Mouse (Mus musculus) midbrain, embryonic 15.5 days (tissue): Measurements from ENCODE around the gene Prss38. TPM values are rescaled to one million over a fixed set of nuclear protein-coding genes. Genes with fewer than 3 reads are reported as not detected.

ENCODE experiments used
- microRNA-seq: library from miRNA; unstranded; fragments of <30 nt; microRNA quantifications from one replicate; pipeline ENCODE4, GENCODE M21; 2016
- polyA plus RNA-seq: library from polyadenylated mRNA; unstranded; fragments of >200 nt; fragmentation: Nextera tagmentation; extraction: Ambion mirVana; gene quantifications from 2 replicates; pipeline ENCODE4 v1.2.1, GENCODE M21; 2015

The Prss38 gene
- polyA plus RNA-seq, 1 experiment from 2014 or later, result 0.18 TPM

Small RNAs within 50 kb of the gene (microRNA-seq; reads per million reads assigned to microRNA genes)
- not detected for gene Gm24756

Other genes with a start within 250 kb of the Prss38 start
- 0.28 and 0.38 TPM in 2 replicates for gene Obscn, start 239.3 kb downstream of the Prss38 start, polyA plus RNA-seq
- 7.2 and 8.7 TPM in 2 replicates for gene Iba57, start 211.9 kb downstream of the Prss38 start, polyA plus RNA-seq
- 0.13 and 0.28 TPM in 2 replicates for gene Gjc2, start 192.4 kb downstream of the Prss38 start, polyA plus RNA-seq
- 232 and 257 TPM in 2 replicates for gene Guk1, start 183.4 kb downstream of the Prss38 start, polyA plus RNA-seq
- gene Mrpl55, start 173.2 kb downstream of the Prss38 start, polyA plus RNA-seq, result 89.8 and 93.2 TPM in 2 replicates
- gene 2310033P09Rik, start 167.3 kb downstream of the Prss38 start, polyA plus RNA-seq, result 24.3 and 27.7 TPM in 2 replicates
- 645 TPM in 2 replicates for gene Arf1, start 147.4 kb downstream of the Prss38 start, polyA plus RNA-seq
- gene Wnt3a, start 84.9 kb downstream of the Prss38 start, polyA plus RNA-seq, result 0.43 and 0.61 TPM in 2 replicates
- 3.8 and 3.9 TPM in 2 replicates for gene Wnt9a, start 68.7 kb downstream of the Prss38 start, polyA plus RNA-seq
- gene Jmjd4, start 74.4 kb upstream of the Prss38 start, polyA plus RNA-seq, result 19.2 and 20.5 TPM in 2 replicates
- gene Snap47, start 75.5 kb upstream of the Prss38 start, polyA plus RNA-seq, result 539 and 549 TPM in 2 replicates
- 13.8 and 15.4 TPM in 2 replicates for gene Zfp867, start 96.8 kb upstream of the Prss38 start, polyA plus RNA-seq
- 15.0 and 16.3 TPM in 2 replicates for gene Zkscan17, start 151.1 kb upstream of the Prss38 start, polyA plus RNA-seq
- 0.18 TPM in 1 of 2 replicates, not detected in the other for gene Nlrp3, start 165.9 kb upstream of the Prss38 start, polyA plus RNA-seq
- gene Olfr222, start 200.6 kb upstream of the Prss38 start, polyA plus RNA-seq, result not detected in 2 replicates
- not detected in 2 replicates for gene Olfr223, start 217.6 kb upstream of the Prss38 start, polyA plus RNA-seq